ENCODE assay signal across 9 mouse cellular contexts in genomic region chr7:80782155-80783109, GRCm38 (mm10). TPM values are rescaled to one million over a fixed set of nuclear protein-coding genes. Genes with fewer than 3 reads are reported as not detected.
DNase-seq lines count a peak whose midpoint lies in the region; ATAC-seq and TF ChIP-seq lines count a peak whose summit lies in the region.
"Had no signal": no experiment of that assay in that cellular context is flagged by ENCODE, and none has a peak within 500 bp of the region (broad histone marks: within the 10 kb centered on the region; RNA-seq: fewer than 3 reads in every experiment).

No protein-coding gene starts in this region.

- H3K27ac ChIP-seq in heart, embryonic 11.5 days (ENCODE audit: low read depth, low read length), result peak overlapping the region; percentile 66
- peak overlapping the region; percentile 68; the same call in 1 of the 2 replicates for H3K27ac ChIP-seq in ES-E14 (ENCODE audit: insufficient read depth, low read depth, low read length, poor library complexity, severe bottlenecking)
- H3K27ac ChIP-seq in intestine, embryonic 16.5 days (ENCODE audit: low read length), result peak overlapping the region; percentile 80
- peak overlapping the region; percentile 83 for H3K27ac ChIP-seq in small intestine, adult 2 months (ENCODE audit: insufficient read depth, low read depth, low read length)
- H3K27ac ChIP-seq in hindbrain, embryonic 10.5 days, result no peak overlapping the region
- H3K27ac ChIP-seq: hindbrain, embryonic 12.5 days had no signal

- no peaks in the 10 kb centered on the region for H3K36me3 ChIP-seq in heart, embryonic 11.5 days (ENCODE audit: control insufficient read depth, insufficient read depth, low read length)
- H3K36me3 ChIP-seq in ES-E14 (ENCODE audit: control insufficient read depth, insufficient read depth, low read length, poor library complexity, severe bottlenecking), result no peaks in the 10 kb centered on the region
- no peaks in the 10 kb centered on the region for H3K36me3 ChIP-seq in intestine, embryonic 16.5 days (ENCODE audit: control insufficient read depth, insufficient read depth, low read length)
- H3K36me3 ChIP-seq in small intestine, adult 2 months (ENCODE audit: control insufficient read depth, insufficient read depth, low read length), result 0 out of 2 replicates have a peak, but pooled peaks cover 1% of the 10 kb centered on the region
- no peaks in the 10 kb centered on the region for H3K36me3 ChIP-seq in hindbrain, embryonic 10.5 days
- H3K36me3 ChIP-seq: hindbrain, embryonic 12.5 days had no signal

- no peaks in the 10 kb centered on the region for H3K9me3 ChIP-seq in heart, embryonic 11.5 days (replicated peaks; ENCODE audit: control insufficient read depth, low read length)
- H3K9me3 ChIP-seq in ES-E14 (ENCODE audit: control insufficient read depth, insufficient read depth, low read depth, low read length), result no peaks in the 10 kb centered on the region
- H3K9me3 ChIP-seq in intestine, embryonic 16.5 days (ENCODE audit: control insufficient read depth, low read length), result no peaks in the 10 kb centered on the region
- H3K9me3 ChIP-seq in hindbrain, embryonic 10.5 days, result no peaks in the 10 kb centered on the region
- H3K9me3 ChIP-seq: hindbrain, embryonic 12.5 days had no signal

- H3K4me1 ChIP-seq in heart, embryonic 11.5 days (ENCODE audit: control insufficient read depth, insufficient read depth, low read length), result peaks cover 47% of the 10 kb centered on the region
- H3K4me1 ChIP-seq in ES-E14 (ENCODE audit: control insufficient read depth in 2 of 2, insufficient read depth in 2 of 2, low read length in 2 of 2, poor library complexity in 1 of 2), result peaks cover 17% of the 10 kb centered on the region in 2 experiments; a peak in 3 of 4 replicates
- peaks cover 33% of the 10 kb centered on the region for H3K4me1 ChIP-seq in intestine, embryonic 16.5 days (ENCODE audit: control insufficient read depth, insufficient read depth, low read length)
- peaks cover 42% of the 10 kb centered on the region for H3K4me1 ChIP-seq in small intestine, adult 2 months (ENCODE audit: control insufficient read depth, insufficient read depth, insufficient read length, low read length)
- peaks cover 21% of the 10 kb centered on the region; the same call in 1 of the 2 replicates for H3K4me1 ChIP-seq in hindbrain, embryonic 10.5 days (replicated peaks)
- H3K4me1 ChIP-seq: hindbrain, embryonic 12.5 days had no signal

- H3K4me2 ChIP-seq in heart, embryonic 11.5 days, result no peak overlapping the region
- H3K4me2 ChIP-seq in intestine, embryonic 16.5 days (ENCODE audit: low read depth, low read length), result peak overlapping the region; percentile 16; the same call in 1 of the 2 replicates
- H3K4me2 ChIP-seq: hindbrain, embryonic 12.5 days had no signal

- H3K9ac ChIP-seq in heart, embryonic 11.5 days (ENCODE audit: low read depth, low read length), result no peak overlapping the region
- H3K9ac ChIP-seq in ES-E14 (ENCODE audit: insufficient read depth, low read depth, low read length, poor library complexity, severe bottlenecking), result peak overlapping the region; percentile 14; the same call in 1 of the 2 replicates
- no peak overlapping the region for H3K9ac ChIP-seq in intestine, embryonic 16.5 days (ENCODE audit: low read depth, low read length)
- H3K9ac ChIP-seq: hindbrain, embryonic 12.5 days had no signal

- TF ChIP-seq CTCF in small intestine, adult 2 months (IDR thresholded peaks at IDR 0.05; ENCODE audit: extremely low read depth, insufficient read length, insufficient replicate concordance, low read depth, low read length), result no peak

- no peak for DNase-seq in heart, postnatal 4 days
- DNase-seq in ES-E14 (ENCODE audit: low read depth, low spot score), result no peak
- DNase-seq in layer of hippocampus, adult 11-12 months (ENCODE audit: low spot score), result no peak
- no peak for DNase-seq in hindbrain, embryonic 10.5 days (ENCODE audit: low spot score)
- DNase-seq in frontal cortex, postnatal 10 days (ENCODE audit: low spot score in 2 of 2), result no peak

- no peak for ATAC-seq in heart, embryonic 11.5 days (replicated peaks; ENCODE audit: insufficient number of reproducible peaks, low FRiP score, low TSS enrichment)
- ATAC-seq in intestine, embryonic 16.5 days, result peak; percentile 56

- no peaks in the 10 kb centered on the region for H3K27me3 ChIP-seq in heart, embryonic 11.5 days (ENCODE audit: control insufficient read depth, insufficient read depth, low read length)
- no peaks in the 10 kb centered on the region for H3K27me3 ChIP-seq in intestine, embryonic 16.5 days (replicated peaks; ENCODE audit: control insufficient read depth, insufficient read depth, low read length)
- H3K27me3 ChIP-seq in small intestine, adult 2 months (ENCODE audit: control insufficient read depth, insufficient read depth, low read length), result no peaks in the 10 kb centered on the region
- no peaks in the 10 kb centered on the region for H3K27me3 ChIP-seq in hindbrain, embryonic 10.5 days (ENCODE audit: insufficient read depth, poor library complexity, severe bottlenecking)
- H3K27me3 ChIP-seq: hindbrain, embryonic 12.5 days had no signal

- H3K4me3 ChIP-seq in heart, embryonic 11.5 days (ENCODE audit: low read depth, low read length), result no peak overlapping the region
- peak overlapping the region; percentile 15 to 49; a peak in 3 of 4 replicates for H3K4me3 ChIP-seq in ES-E14 (ENCODE audit: insufficient read depth in 1 of 2, low read depth in 1 of 2, low read length in 2 of 2, poor library complexity in 1 of 2, severe bottlenecking in 1 of 2)
- H3K4me3 ChIP-seq in intestine, embryonic 16.5 days (ENCODE audit: low read length), result no peak overlapping the region
- no peak overlapping the region for H3K4me3 ChIP-seq in small intestine, adult 2 months (ENCODE audit: low read depth, low read length)
- no peak overlapping the region for H3K4me3 ChIP-seq in hindbrain, embryonic 10.5 days
- H3K4me3 ChIP-seq: hindbrain, embryonic 12.5 days had no signal

- WGBS in heart, embryonic 11.5 days (ENCODE audit: insufficient replicate concordance), result 69% methylated on average over 17 of the region's 17 CpGs
- 54% methylated on average over 17 of the region's 17 CpGs for WGBS in intestine, embryonic 16.5 days
- WGBS in small intestine, adult 2 months, result 25% methylated on average over 17 of the region's 17 CpGs
- 79% methylated on average over 17 of the region's 17 CpGs for WGBS in hindbrain, embryonic 10.5 days

- no peak for TF ChIP-seq POLR2A in small intestine, adult 2 months (IDR thresholded peaks at IDR 0.05; ENCODE audit: low read depth, low read length)

- in situ Hi-C loops in ES-E14 (cut with MboI; ENCODE audit: low sequenced_read_pairs in 2 of 2, unreplicated experiment in 2 of 2), result no loop called here

TF ChIP-seq in ES-E14, 5 proteins besides CTCF, POLR2A, EP300 and RAD21:
- TF ChIP-seq MAFK (IDR thresholded peaks at IDR 0.05; ENCODE audit: insufficient read depth, low read depth, low read length) (no peak), ZC3H11A (IDR thresholded peaks at IDR 0.05; ENCODE audit: borderline replicate concordance, low read depth, low read length) (no peak)
TF ChIP-seq in ES-E14: peak in this region for 0.

RNA-seq across cellular contexts. Expression of gene Iqgap1, which starts 43.3 kb away (rescaled TPM):
- polyA plus RNA-seq in heart, embryonic 11.5 days (2014; fragmentation: Nextera tagmentation; extraction: Ambion mirVana), result 33.5 and 35.9 TPM in 2 replicates
- total RNA-seq in heart, postnatal 4 days (2021), result 10 to 100 TPM; 77.6 to 84.1 TPM
- 135 and 170 TPM in 2 replicates for total RNA-seq in ES-E14 (2012; rRNA removed)
- 64.3 and 66.2 TPM in 2 replicates for polyA plus RNA-seq in intestine, embryonic 16.5 days (2015; fragmentation: Nextera tagmentation; extraction: Ambion mirVana)
- 16.5 and 28.9 TPM in 2 replicates for polyA plus RNA-seq in small intestine, adult 2 months (2012; rRNA removed)
- 25.2 and 28.9 TPM in 2 replicates for polyA plus RNA-seq in hindbrain, embryonic 10.5 days (2016; fragmentation: Nextera tagmentation; extraction: Ambion mirVana)

Comparison
In these comparisons a context has a peak if more than half of its experiments do, and no peak if none do; other contexts are left out.
1. H3K4me3 ChIP-seq: peak in ES-E14 (2 of 2); none in heart, embryonic 11.5 days (single experiment), intestine, embryonic 16.5 days (single experiment), small intestine, adult 2 months (single experiment) and hindbrain, embryonic 10.5 days (single experiment).